Comparison of ENCODE assay signal across 9 mouse cellular contexts in the genomic region with DNA sequence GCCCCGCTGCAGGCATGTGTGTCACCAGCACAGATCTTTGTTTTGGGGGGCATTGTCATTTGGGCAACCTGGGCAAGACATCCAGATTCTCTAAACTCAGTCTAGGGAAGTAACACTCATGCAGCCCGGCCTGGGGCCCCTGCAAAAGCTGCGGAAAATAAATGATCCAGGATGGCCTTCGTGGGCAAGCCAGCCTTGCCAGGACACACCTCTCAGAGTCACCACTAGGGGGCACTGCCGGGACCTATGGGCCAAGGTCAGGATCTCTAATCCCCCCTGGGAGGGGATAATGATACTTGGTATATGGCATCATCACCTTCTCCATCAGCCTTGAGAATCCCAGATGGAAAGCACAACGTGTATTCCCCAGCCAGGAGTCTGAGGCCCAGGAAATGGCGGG. TPM values are rescaled to one million over a fixed set of nuclear protein-coding genes. Genes with fewer than 3 reads are reported as not detected.
DNase-seq lines count a peak whose midpoint lies in the region; ATAC-seq and TF ChIP-seq lines count a peak whose summit lies in the region.
"Had no signal": no experiment of that assay in that cellular context is flagged by ENCODE, and none has a peak within 500 bp of the region (broad histone marks: within the 10 kb centered on the region; RNA-seq: fewer than 3 reads in every experiment).

No protein-coding gene starts in this region.

- intact Hi-C loops in left cerebral cortex, postnatal 25 days (cut with DNase I), result no loop called here

- 60% methylated on average over 7 of the region's 7 CpGs for WGBS in hindbrain, postnatal 0 days
- whole genome bisulfite sequencing in hindbrain, embryonic 13.5 days, result 62% methylated on average over 7 of the region's 7 CpGs
- 31% methylated on average over 7 of the region's 7 CpGs for WGBS in heart, embryonic 12.5 days
- WGBS in liver, postnatal 0 days (ENCODE audit: insufficient replicate concordance), result 42% methylated on average over 7 of the region's 7 CpGs
- 48% methylated on average over 7 of the region's 7 CpGs for WGBS in stomach, postnatal 0 days

- no peak overlapping the region for H3K4me2 ChIP-seq in hindbrain, postnatal 0 days (ENCODE audit: low read depth, low read length)
- no peak overlapping the region for H3K4me2 ChIP-seq in hindbrain, embryonic 13.5 days
- no peak overlapping the region for H3K4me2 ChIP-seq in heart, embryonic 12.5 days
- H3K4me2 ChIP-seq in liver, postnatal 0 days (ENCODE audit: low read depth, low read length), result no peak overlapping the region
- H3K4me2 ChIP-seq in stomach, postnatal 0 days (replicated peaks; ENCODE audit: low read depth), result no peak overlapping the region
- H3K4me2 ChIP-seq: embryonic facial prominence, embryonic 15.5 days had no signal

- TF ChIP-seq CTCF in hindbrain, postnatal 0 days (IDR thresholded peaks at IDR 0.05; ENCODE audit: low read depth), result peak; percentile 55
- peak; percentile 75 for TF ChIP-seq CTCF in liver, postnatal 0 days (IDR thresholded peaks at IDR 0.05; ENCODE audit: low read depth)
- peak; percentile 64 for TF ChIP-seq CTCF in stomach, postnatal 0 days (IDR thresholded peaks at IDR 0.05; ENCODE audit: low read depth)

- H3K4me1 ChIP-seq in hindbrain, postnatal 0 days (ENCODE audit: insufficient read depth, low read length), result peaks cover 5% of the 10 kb centered on the region; the same call in 1 of the 2 replicates
- H3K4me1 ChIP-seq in hindbrain, embryonic 13.5 days (replicated peaks), result peaks cover 6% of the 10 kb centered on the region; the same call in 1 of the 2 replicates
- peaks cover 90% of the 10 kb centered on the region for H3K4me1 ChIP-seq in heart, embryonic 12.5 days (replicated peaks)
- H3K4me1 ChIP-seq in liver, postnatal 0 days (ENCODE audit: insufficient read depth), result peaks cover 20% of the 10 kb centered on the region
- no peaks in the 10 kb centered on the region for H3K4me1 ChIP-seq in stomach, postnatal 0 days (replicated peaks; ENCODE audit: control insufficient read depth, insufficient read depth)

- no peaks in the 10 kb centered on the region for H3K27me3 ChIP-seq in hindbrain, postnatal 0 days (ENCODE audit: insufficient read depth, low read length)
- H3K27me3 ChIP-seq in hindbrain, embryonic 13.5 days, result no peaks in the 10 kb centered on the region
- peaks cover 7% of the 10 kb centered on the region; the same call in 1 of the 2 replicates for H3K27me3 ChIP-seq in heart, embryonic 12.5 days (replicated peaks)
- no peaks in the 10 kb centered on the region for H3K27me3 ChIP-seq in liver, postnatal 0 days (ENCODE audit: insufficient read depth, low read length)
- no peaks in the 10 kb centered on the region for H3K27me3 ChIP-seq in stomach, postnatal 0 days (ENCODE audit: control insufficient read depth, insufficient read depth, low read length)
- H3K27me3 ChIP-seq: embryonic facial prominence, embryonic 15.5 days had no signal

- no peak overlapping the region for H3K9ac ChIP-seq in hindbrain, postnatal 0 days (replicated peaks; ENCODE audit: low read length)
- no peak overlapping the region for H3K9ac ChIP-seq in hindbrain, embryonic 13.5 days
- H3K9ac ChIP-seq in heart, embryonic 12.5 days, result no peak overlapping the region
- H3K9ac ChIP-seq in liver, postnatal 0 days (replicated peaks), result no peak overlapping the region
- H3K9ac ChIP-seq in stomach, postnatal 0 days (ENCODE audit: low read length), result no peak overlapping the region
- H3K9ac ChIP-seq: embryonic facial prominence, embryonic 15.5 days had no signal

- TF ChIP-seq EP300 in liver, postnatal 0 days (IDR thresholded peaks at IDR 0.05; ENCODE audit: low read depth), result no peak
- no peak for TF ChIP-seq EP300 in stomach, postnatal 0 days (optimal IDR thresholded peaks at IDR 0.05)

- ATAC-seq in hindbrain, postnatal 0 days, result no peak
- no peak for ATAC-seq in hindbrain, embryonic 13.5 days (ENCODE audit: low FRiP score)
- ATAC-seq in heart, embryonic 12.5 days (ENCODE audit: insufficient number of reproducible peaks, low FRiP score), result no peak
- no peak for ATAC-seq in liver, postnatal 0 days
- ATAC-seq in stomach, postnatal 0 days (ENCODE audit: low FRiP score, low TSS enrichment), result no peak

- H3K36me3 ChIP-seq in hindbrain, postnatal 0 days (ENCODE audit: insufficient read depth, low read length), result no peaks in the 10 kb centered on the region
- H3K36me3 ChIP-seq in hindbrain, embryonic 13.5 days, result no peaks in the 10 kb centered on the region
- no peaks in the 10 kb centered on the region for H3K36me3 ChIP-seq in heart, embryonic 12.5 days
- 0 out of 2 replicates have a peak, but pooled peaks cover 4% of the 10 kb centered on the region for H3K36me3 ChIP-seq in liver, postnatal 0 days (replicated peaks; ENCODE audit: insufficient read depth, low read length)
- peaks cover 3% of the 10 kb centered on the region; the same call in 1 of the 2 replicates for H3K36me3 ChIP-seq in stomach, postnatal 0 days (ENCODE audit: control insufficient read depth, insufficient read depth, low read length)
- H3K36me3 ChIP-seq: embryonic facial prominence, embryonic 15.5 days had no signal

- no peak overlapping the region for H3K4me3 ChIP-seq in hindbrain, postnatal 0 days (ENCODE audit: low read length)
- no peak overlapping the region for H3K4me3 ChIP-seq in hindbrain, embryonic 13.5 days
- H3K4me3 ChIP-seq in heart, embryonic 12.5 days, result no peak overlapping the region
- H3K4me3 ChIP-seq in liver, postnatal 0 days (ENCODE audit: low read depth, low read length), result no peak overlapping the region
- H3K4me3 ChIP-seq in stomach, postnatal 0 days (ENCODE audit: low read depth, low read length), result no peak overlapping the region
- H3K4me3 ChIP-seq: embryonic facial prominence, embryonic 15.5 days had no signal

- no peak overlapping the region for H3K27ac ChIP-seq in hindbrain, postnatal 0 days
- no peak overlapping the region for H3K27ac ChIP-seq in hindbrain, embryonic 13.5 days
- peak overlapping the region; percentile 81 for H3K27ac ChIP-seq in heart, embryonic 12.5 days (ENCODE audit: poor library complexity, severe bottlenecking)
- H3K27ac ChIP-seq in liver, postnatal 0 days (ENCODE audit: low read depth), result no peak overlapping the region
- no peak overlapping the region for H3K27ac ChIP-seq in stomach, postnatal 0 days (replicated peaks)
- H3K27ac ChIP-seq: embryonic facial prominence, embryonic 15.5 days had no signal

- H3K9me3 ChIP-seq in hindbrain, postnatal 0 days (ENCODE audit: low read length), result no peaks in the 10 kb centered on the region
- no peaks in the 10 kb centered on the region for H3K9me3 ChIP-seq in hindbrain, embryonic 13.5 days
- H3K9me3 ChIP-seq in heart, embryonic 12.5 days (replicated peaks), result no peaks in the 10 kb centered on the region
- no peaks in the 10 kb centered on the region for H3K9me3 ChIP-seq in liver, postnatal 0 days (ENCODE audit: low read length)
- no peaks in the 10 kb centered on the region for H3K9me3 ChIP-seq in stomach, postnatal 0 days (ENCODE audit: control insufficient read depth, low read length)
- H3K9me3 ChIP-seq: embryonic facial prominence, embryonic 15.5 days had no signal

- peak; percentile 21 for DNase-seq in hindbrain, postnatal 0 days (ENCODE audit: low spot score)
- peak; percentile 49 to 53 for DNase-seq in CD8-positive naive resting alpha-beta T cell, adult 2 months (ENCODE audit: low read depth in 2 of 2, low spot score in 2 of 2)
- peak; percentile 34 for DNase-seq in brain, adult 2 months (ENCODE audit: low read depth, low spot score)
- peak; percentile 73 for DNase-seq in liver, postnatal 0 days
- peak; percentile 41 for DNase-seq in stomach, postnatal 0 days (ENCODE audit: low spot score)
- DNase-seq in left cerebral cortex, postnatal 25 days (ENCODE audit: low spot score in 2 of 2), result no peak

RNA-seq across cellular contexts. Expression of a gene that starts 37.9 kb away (rescaled TPM):
- 14.2 and 22.3 TPM in 2 replicates for total RNA-seq in hindbrain, postnatal 0 days (2014; rRNA removed)
- polyA plus RNA-seq in hindbrain, postnatal 0 days (2015; fragmentation: Nextera tagmentation; extraction: Ambion mirVana), result 10.4 and 10.8 TPM in 2 replicates
- polyA plus RNA-seq in hindbrain, embryonic 13.5 days (2015; fragmentation: Nextera tagmentation; extraction: Ambion mirVana), result 4.8 and 6.6 TPM in 2 replicates
- polyA plus RNA-seq in heart, embryonic 12.5 days (2016; fragmentation: Nextera tagmentation; extraction: Ambion mirVana), result 19.0 and 22.5 TPM in 2 replicates
- polyA plus RNA-seq in liver, postnatal 0 days (2015; fragmentation: Nextera tagmentation; extraction: Ambion mirVana), result 145 and 152 TPM in 2 replicates
- polyA plus RNA-seq in stomach, postnatal 0 days (2015; fragmentation: Nextera tagmentation; extraction: Ambion mirVana), result 7.2 and 8.9 TPM in 2 replicates
- total RNA-seq in left cerebral cortex, postnatal 25 days (2021), result 10 to 100 TPM in 1 of 2 experiments, 1 to 10 TPM in 1; 9.1 to 11.7 TPM

RNA-seq across cellular contexts. Expression of a gene that starts 45.2 kb away (rescaled TPM):
- total RNA-seq in hindbrain, postnatal 0 days (2014; rRNA removed), result 14.0 and 16.5 TPM in 2 replicates
- 9.3 and 11.2 TPM in 2 replicates for polyA plus RNA-seq in hindbrain, postnatal 0 days (2015; fragmentation: Nextera tagmentation; extraction: Ambion mirVana)
- polyA plus RNA-seq in hindbrain, embryonic 13.5 days (2015; fragmentation: Nextera tagmentation; extraction: Ambion mirVana), result 1.9 and 3.1 TPM in 2 replicates
- polyA plus RNA-seq in heart, embryonic 12.5 days (2016; fragmentation: Nextera tagmentation; extraction: Ambion mirVana), result 0.15 and 0.28 TPM in 2 replicates
- polyA plus RNA-seq in liver, postnatal 0 days (2015; fragmentation: Nextera tagmentation; extraction: Ambion mirVana), result not detected in 2 replicates
- polyA plus RNA-seq in stomach, postnatal 0 days (2015; fragmentation: Nextera tagmentation; extraction: Ambion mirVana), result 0.13 and 0.22 TPM in 2 replicates
- total RNA-seq in left cerebral cortex, postnatal 25 days (2021), result under 1 TPM; 0.62 to 0.89 TPM

Comparison
In these comparisons a context has a peak if more than half of its experiments do, and no peak if none do; other contexts are left out.
1. DNase-seq: peak in hindbrain, postnatal 0 days (single experiment), CD8-positive naive resting alpha-beta T cell, adult 2 months (2 of 2), brain, adult 2 months (single experiment), liver, postnatal 0 days (single experiment) and stomach, postnatal 0 days (single experiment); none in left cerebral cortex, postnatal 25 days (0 of 2).
2. Peak in every context shown above with its lines, with median percentiles within 50 percentile points of each other: CTCF ChIP-seq.